Mouse (Mus musculus) embryo, embryonic 9.5 days (tissue): ENCODE measurements at regions not wholly inside any gene's neighbourhood (a gene's known extent, or its start where the extent isn't known, plus 50 kb on each side); places are given as distances from the start of the nearest gene placed in this dataset.

ENCODE experiments used
- DNase-seq: peaks from one replicate; pipeline ENCODE4 v3.0.0-alpha.2; 2017; ENCODE audit errors: extremely low spot score

- DNase-seq: no peak
These were observed 90.2 kb downstream of the Sec23ip start for GRCm38 (mm10) chr7:128834894-128835293.

- no peak for DNase-seq
These were observed 91.7 kb downstream of the Sec23ip start for GRCm38 (mm10) chr7:128836435-128836834.

GRCm38 (mm10) chr7:128842561-128842960 is 97.8 kb downstream of the Sec23ip start:
- no peak for DNase-seq

GRCm38 (mm10) chr7:128843576-128843975 is 98.8 kb downstream of the Sec23ip start:
- no peak for DNase-seq

GRCm38 (mm10) chr7:128849261-128849660 is 104.5 kb downstream of the Sec23ip start:
- no peak for DNase-seq

- DNase-seq: no peak
These were observed 109.5 kb downstream of the Sec23ip start for GRCm38 (mm10) chr7:128854193-128854592.

- no peak for DNase-seq
These were observed 110.1 kb downstream of the Sec23ip start for GRCm38 (mm10) chr7:128854690-128855343.

- peak; percentile 63 for DNase-seq
These were observed 115.4 kb downstream of the Sec23ip start for GRCm38 (mm10) chr7:128860141-128860540.

GRCm38 (mm10) chr7:128860709-128861108 is 116.0 kb downstream of the Sec23ip start:
- DNase-seq: no peak

- no peak for DNase-seq
These were observed 116.6 kb downstream of the Sec23ip start for GRCm38 (mm10) chr7:128861376-128861775.

GRCm38 (mm10) chr7:128868799-128869198 is 124.1 kb downstream of the Sec23ip start:
- DNase-seq: no peak

- no peak for DNase-seq
These were observed 139.3 kb downstream of the Sec23ip start for GRCm38 (mm10) chr7:128884015-128884414.

- DNase-seq: no peak
These were observed 140.8 kb downstream of the Sec23ip start for GRCm38 (mm10) chr7:128885551-128885950.

- DNase-seq: no peak
These were observed 165.4 kb downstream of the Sec23ip start for GRCm38 (mm10) chr7:128910134-128910533.

GRCm38 (mm10) chr7:128937976-128938730 is 193.4 kb downstream of the Sec23ip start:
- DNase-seq: peak; percentile 48

- no peak for DNase-seq
These were observed 215.8 kb downstream of the Sec23ip start for GRCm38 (mm10) chr7:128960575-128960974.

- no peak for DNase-seq
These were observed 235.2 kb downstream of the Sec23ip start for GRCm38 (mm10) chr7:128979904-128980303.

GRCm38 (mm10) chr7:128980827-128981226 is 236.1 kb downstream of the Sec23ip start:
- no peak for DNase-seq

GRCm38 (mm10) chr7:128998759-128999158 is 254.0 kb downstream of the Sec23ip start:
- DNase-seq: no peak

GRCm38 (mm10) chr7:129002419-129002818 is 254.4 kb upstream of the Plpp4 start:
- DNase-seq: no peak

GRCm38 (mm10) chr7:129003150-129003549 is 253.7 kb upstream of the Plpp4 start:
- no peak for DNase-seq

- DNase-seq: no peak
These were observed 240.5 kb upstream of the Plpp4 start for GRCm38 (mm10) chr7:129016353-129016752.

GRCm38 (mm10) chr7:129027116-129027515 is 229.7 kb upstream of the Plpp4 start:
- DNase-seq: no peak
